ENCODE assay signal across 21 mouse cellular contexts in genomic region chr4:118417112-118417797, GRCm38 (mm10). TPM values are rescaled to one million over a fixed set of nuclear protein-coding genes. Genes with fewer than 3 reads are reported as not detected.
DNase-seq lines count a peak whose midpoint lies in the region; ATAC-seq and TF ChIP-seq lines count a peak whose summit lies in the region.
"Had no signal": no experiment of that assay in that cellular context is flagged by ENCODE, and none has a peak within 500 bp of the region (broad histone marks: within the 10 kb centered on the region; RNA-seq: fewer than 3 reads in every experiment).

No protein-coding gene starts in this region.

- 89% methylated on average over 13 of the region's 13 CpGs for WGBS in cerebellum, adult 2 months
- 84% methylated on average over 13 of the region's 13 CpGs for WGBS in hindbrain, postnatal 0 days
- WGBS in hindbrain, embryonic 13.5 days, result 91% methylated on average over 13 of the region's 13 CpGs
- 77% methylated on average over 13 of the region's 13 CpGs for WGBS in lung, adult 2 months

- no peaks in the 10 kb centered on the region for H3K9me3 ChIP-seq in hindbrain, postnatal 0 days (ENCODE audit: low read length)
- H3K9me3 ChIP-seq in hindbrain, embryonic 13.5 days, result no peaks in the 10 kb centered on the region
- H3K9me3 ChIP-seq: forebrain, embryonic 13.5 days; G1E; liver, embryonic 13.5 days; midbrain, embryonic 12.5 days had no signal

- peak overlapping the region; percentile 77; the same call in 1 of the 2 replicates for H3K27ac ChIP-seq in cerebellum, adult 2 months (ENCODE audit: insufficient read depth, low read length)
- no peak overlapping the region for H3K27ac ChIP-seq in hindbrain, postnatal 0 days
- H3K27ac ChIP-seq in hindbrain, embryonic 13.5 days, result no peak overlapping the region
- H3K27ac ChIP-seq: forebrain, embryonic 13.5 days; heart, adult 2 months; liver, embryonic 13.5 days; midbrain, embryonic 12.5 days had no signal

- no peaks in the 10 kb centered on the region for H3K4me1 ChIP-seq in cerebellum, adult 2 months (ENCODE audit: control insufficient read depth, insufficient read depth, low read length)
- no peaks in the 10 kb centered on the region for H3K4me1 ChIP-seq in hindbrain, postnatal 0 days (ENCODE audit: insufficient read depth, low read length)
- no peaks in the 10 kb centered on the region for H3K4me1 ChIP-seq in hindbrain, embryonic 13.5 days (replicated peaks)
- no peaks in the 10 kb centered on the region for H3K4me1 ChIP-seq in lung, adult 2 months (ENCODE audit: control insufficient read depth, insufficient read depth, low read length)
- H3K4me1 ChIP-seq: forebrain, embryonic 13.5 days; midbrain, embryonic 12.5 days had no signal

- H3K4me3 ChIP-seq in cerebellum, adult 2 months (replicated peaks; ENCODE audit: insufficient read depth, low read depth, low read length), result no peak overlapping the region
- H3K4me3 ChIP-seq in hindbrain, postnatal 0 days (ENCODE audit: low read length), result no peak overlapping the region
- no peak overlapping the region for H3K4me3 ChIP-seq in hindbrain, embryonic 13.5 days
- no peak overlapping the region for H3K4me3 ChIP-seq in lung, adult 2 months (replicated peaks; ENCODE audit: extremely low read depth, low read depth, low read length)
- H3K4me3 ChIP-seq: forebrain, embryonic 13.5 days; heart, adult 2 months; liver, embryonic 13.5 days; midbrain, embryonic 12.5 days had no signal

- no peak overlapping the region for H3K9ac ChIP-seq in hindbrain, postnatal 0 days (replicated peaks; ENCODE audit: low read length)
- H3K9ac ChIP-seq in hindbrain, embryonic 13.5 days, result no peak overlapping the region
- H3K9ac ChIP-seq: forebrain, embryonic 13.5 days; liver, embryonic 13.5 days; midbrain, embryonic 12.5 days had no signal

- no peaks in the 10 kb centered on the region for H3K27me3 ChIP-seq in cerebellum, adult 2 months (ENCODE audit: control insufficient read depth, insufficient read depth, low read length)
- no peaks in the 10 kb centered on the region for H3K27me3 ChIP-seq in hindbrain, postnatal 0 days (ENCODE audit: insufficient read depth, low read length)
- H3K27me3 ChIP-seq in hindbrain, embryonic 13.5 days, result no peaks in the 10 kb centered on the region
- H3K27me3 ChIP-seq: forebrain, embryonic 13.5 days; liver, embryonic 13.5 days; midbrain, embryonic 12.5 days had no signal

- peak; percentile 24; the same call in 1 of the 2 replicates for ATAC-seq in hindbrain, postnatal 0 days
- no peak for ATAC-seq in hindbrain, embryonic 13.5 days (ENCODE audit: low FRiP score)
- no peak for ATAC-seq in erythroid progenitor cell, adult 5-6 weeks (replicated peaks; ENCODE audit: low FRiP score, poor library complexity, severe bottlenecking)
- ATAC-seq: CD4-positive, CD25-positive, alpha-beta regulatory T cell, adult 4 months; forebrain, embryonic 13.5 days had no signal

- DNase-seq in cerebellum, adult 2 months, result no peak
- DNase-seq in cerebellum, postnatal 10 days, result no peak
- no peak for DNase-seq in hindbrain, postnatal 0 days (ENCODE audit: low spot score)
- DNase-seq in lung, postnatal 25 days (ENCODE audit: low spot score), result peak; percentile 52
- DNase-seq in lung, adult 2 months, result no peak
- peak; percentile 56 for DNase-seq in lung, postnatal 36 days
- DNase-seq: adrenal gland, postnatal 36 days; cerebellum, postnatal 14 days; heart, adult 2 months; kidney, adult 2 months; kidney, postnatal 14 days; layer of hippocampus, postnatal 36 days; liver, embryonic 13.5 days; right cerebral cortex, adult 18-20 months had no signal

- no peak overlapping the region for H3K4me2 ChIP-seq in hindbrain, postnatal 0 days (ENCODE audit: low read depth, low read length)
- no peak overlapping the region for H3K4me2 ChIP-seq in hindbrain, embryonic 13.5 days
- H3K4me2 ChIP-seq: forebrain, embryonic 13.5 days; liver, embryonic 13.5 days; midbrain, embryonic 12.5 days had no signal

- TF ChIP-seq POLR2A in cerebellum, adult 2 months (IDR thresholded peaks at IDR 0.05; ENCODE audit: borderline replicate concordance, insufficient read depth, low read length), result no peak
- no peak for TF ChIP-seq POLR2A in lung, adult 2 months (IDR thresholded peaks at IDR 0.05; ENCODE audit: borderline replicate concordance, extremely low read depth, low read depth, low read length)

- H3K36me3 ChIP-seq in hindbrain, postnatal 0 days (ENCODE audit: insufficient read depth, low read length), result peaks cover 86% of the 10 kb centered on the region
- peaks cover 98% of the 10 kb centered on the region for H3K36me3 ChIP-seq in hindbrain, embryonic 13.5 days

- no peak for TF ChIP-seq CTCF in cerebellum, adult 2 months (IDR thresholded peaks at IDR 0.05; ENCODE audit: borderline replicate concordance, insufficient read depth, low read depth, low read length)
- TF ChIP-seq CTCF in hindbrain, postnatal 0 days (IDR thresholded peaks at IDR 0.05; ENCODE audit: low read depth), result no peak
- no peak for TF ChIP-seq CTCF in lung, adult 2 months (IDR thresholded peaks at IDR 0.05; ENCODE audit: insufficient read depth, low read length)

RNA-seq across cellular contexts. Expression of gene Med8, which starts 8.1 kb away (rescaled TPM):
- polyA plus RNA-seq in cerebellum, adult 2 months (2012; rRNA removed), result 61.0 and 65.8 TPM in 2 replicates
- 33.5 and 48.8 TPM in 2 replicates for total RNA-seq in hindbrain, postnatal 0 days (2014; rRNA removed)
- polyA plus RNA-seq in hindbrain, postnatal 0 days (2015; fragmentation: Nextera tagmentation; extraction: Ambion mirVana), result 100 and 102 TPM in 2 replicates
- 118 and 124 TPM in 2 replicates for polyA plus RNA-seq in hindbrain, embryonic 13.5 days (2015; fragmentation: Nextera tagmentation; extraction: Ambion mirVana)
- 20.8 and 38.4 TPM in 2 replicates for polyA plus RNA-seq in lung, adult 2 months (2012; rRNA removed)
- total RNA-seq in erythroid progenitor cell, adult 5-6 weeks (2015; ENCODE audit: low replicate concordance), result 62.7 and 72.5 TPM in 2 replicates
- 63.6 and 68.4 TPM in 2 replicates for total RNA-seq in erythroid progenitor cell, adult 5-6 weeks (2017; ENCODE audit: low replicate concordance)

RNA-seq across cellular contexts. Expression of gene Szt2, which starts 8.2 kb away (rescaled TPM):
- polyA plus RNA-seq in cerebellum, adult 2 months (2012; rRNA removed), result 38.0 and 38.6 TPM in 2 replicates
- total RNA-seq in hindbrain, postnatal 0 days (2014; rRNA removed), result 22.4 and 23.1 TPM in 2 replicates
- 4.2 and 5.2 TPM in 2 replicates for polyA plus RNA-seq in hindbrain, postnatal 0 days (2015; fragmentation: Nextera tagmentation; extraction: Ambion mirVana)
- polyA plus RNA-seq in hindbrain, embryonic 13.5 days (2015; fragmentation: Nextera tagmentation; extraction: Ambion mirVana), result 10.6 and 10.9 TPM in 2 replicates
- 48.5 and 54.4 TPM in 2 replicates for polyA plus RNA-seq in lung, adult 2 months (2012; rRNA removed)
- total RNA-seq in erythroid progenitor cell, adult 5-6 weeks (2015; ENCODE audit: low replicate concordance), result 36.9 and 44.3 TPM in 2 replicates
- total RNA-seq in erythroid progenitor cell, adult 5-6 weeks (2017; ENCODE audit: low replicate concordance), result 18.2 and 33.9 TPM in 2 replicates

RNA-seq across cellular contexts. Expression of gene Elovl1, which starts 10.6 kb away (rescaled TPM):
- polyA plus RNA-seq in cerebellum, adult 2 months (2012; rRNA removed), result 79.1 and 85.4 TPM in 2 replicates
- 31.1 and 35.9 TPM in 2 replicates for total RNA-seq in hindbrain, postnatal 0 days (2014; rRNA removed)
- polyA plus RNA-seq in hindbrain, postnatal 0 days (2015; fragmentation: Nextera tagmentation; extraction: Ambion mirVana), result 32.9 and 34.2 TPM in 2 replicates
- 32.9 and 33.3 TPM in 2 replicates for polyA plus RNA-seq in hindbrain, embryonic 13.5 days (2015; fragmentation: Nextera tagmentation; extraction: Ambion mirVana)
- 978 and 1,062 TPM in 2 replicates for polyA plus RNA-seq in lung, adult 2 months (2012; rRNA removed)
- total RNA-seq in erythroid progenitor cell, adult 5-6 weeks (2015; ENCODE audit: low replicate concordance), result 25.6 and 56.6 TPM in 2 replicates
- total RNA-seq in erythroid progenitor cell, adult 5-6 weeks (2017; ENCODE audit: low replicate concordance), result 33.8 and 46.0 TPM in 2 replicates

RNA-seq across cellular contexts. Expression of gene Cdc20, which starts 19.9 kb away (rescaled TPM):
- polyA plus RNA-seq in cerebellum, adult 2 months (2012; rRNA removed), result 3.4 and 3.6 TPM in 2 replicates
- 38.2 and 40.7 TPM in 2 replicates for total RNA-seq in hindbrain, postnatal 0 days (2014; rRNA removed)
- polyA plus RNA-seq in hindbrain, postnatal 0 days (2015; fragmentation: Nextera tagmentation; extraction: Ambion mirVana), result 36.3 and 41.6 TPM in 2 replicates
- 56.1 and 66.8 TPM in 2 replicates for polyA plus RNA-seq in hindbrain, embryonic 13.5 days (2015; fragmentation: Nextera tagmentation; extraction: Ambion mirVana)
- 6.1 and 10.1 TPM in 2 replicates for polyA plus RNA-seq in lung, adult 2 months (2012; rRNA removed)
- 127 and 137 TPM in 2 replicates for total RNA-seq in erythroid progenitor cell, adult 5-6 weeks (2015; ENCODE audit: low replicate concordance)
- total RNA-seq in erythroid progenitor cell, adult 5-6 weeks (2017; ENCODE audit: low replicate concordance), result 157 and 162 TPM in 2 replicates

RNA-seq across cellular contexts. Expression of gene Mpl, which starts 40.1 kb away (rescaled TPM):
- polyA plus RNA-seq in cerebellum, adult 2 months (2012; rRNA removed), result 0.05 TPM in 2 replicates
- not detected in 2 replicates for total RNA-seq in hindbrain, postnatal 0 days (2014; rRNA removed)
- 0.18 TPM in 1 of 2 replicates, not detected in the other for polyA plus RNA-seq in hindbrain, postnatal 0 days (2015; fragmentation: Nextera tagmentation; extraction: Ambion mirVana)
- 0.26 and 0.32 TPM in 2 replicates for polyA plus RNA-seq in hindbrain, embryonic 13.5 days (2015; fragmentation: Nextera tagmentation; extraction: Ambion mirVana)
- polyA plus RNA-seq in lung, adult 2 months (2012; rRNA removed), result 1.1 and 1.8 TPM in 2 replicates
- 0.72 and 3.8 TPM in 2 replicates for total RNA-seq in erythroid progenitor cell, adult 5-6 weeks (2015; ENCODE audit: low replicate concordance)
- total RNA-seq in erythroid progenitor cell, adult 5-6 weeks (2017; ENCODE audit: low replicate concordance), result 0.77 TPM in 1 of 2 replicates, not detected in the other
- total RNA-seq: gastrocnemius, adult 8-10 months; layer of hippocampus, postnatal 36 days had no signal
- polyA plus RNA-seq: CD4-positive, CD25-positive, alpha-beta regulatory T cell, adult 4 months had no signal

Comparison
In these comparisons a context has a peak if more than half of its experiments do, and no peak if none do; other contexts are left out.
1. DNase-seq: peak in lung, postnatal 25 days (single experiment) and lung, postnatal 36 days (single experiment); none in cerebellum, adult 2 months (0 of 2), cerebellum, postnatal 10 days (0 of 2), hindbrain, postnatal 0 days (single experiment) and lung, adult 2 months (single experiment).
2. RNA of gene Elovl1, which starts 10.6 kb away (polyA plus RNA-seq): 978 to 1,062 TPM in lung, adult 2 months; 79.1 to 85.4 TPM in cerebellum, adult 2 months, 32.9 to 34.2 TPM in hindbrain, postnatal 0 days and 32.9 to 33.3 TPM in hindbrain, embryonic 13.5 days; every median in the first group is over 10 times any median in the second.